17 mouse cellular contexts compared by ENCODE assay signal in the genomic region with DNA sequence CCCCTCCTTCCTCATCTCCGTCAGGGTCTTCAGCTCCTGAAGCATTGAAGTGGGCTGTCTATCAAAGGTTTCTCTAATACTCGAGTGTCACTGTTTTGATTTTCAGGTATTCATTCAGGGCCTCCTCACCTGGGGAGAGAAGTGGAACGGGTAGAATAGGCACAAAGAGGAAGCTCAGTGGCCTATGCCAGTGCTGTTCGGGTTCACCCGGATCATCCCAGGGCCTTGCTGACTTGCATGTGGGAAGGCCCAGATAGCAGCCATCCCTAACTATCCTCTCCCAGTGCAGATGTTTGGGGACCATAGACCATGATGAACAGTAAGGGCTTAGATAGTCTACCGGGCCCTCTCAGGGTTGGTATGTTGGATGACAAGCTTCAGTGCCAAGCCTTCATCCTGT.
"Had no signal": no experiment of that assay in that cellular context is flagged by ENCODE, and none has a peak within 500 bp of the region (broad histone marks: within the 10 kb centered on the region; RNA-seq: fewer than 3 reads in every experiment).

No protein-coding gene starts in this region.

- H3K27ac ChIP-seq: neural tube, embryonic 12.5 days; neural tube, embryonic 13.5 days; neural tube, embryonic 15.5 days; stomach, embryonic 15.5 days; stomach, postnatal 0 days had no signal

- H3K4me1 ChIP-seq: neural tube, embryonic 12.5 days; neural tube, embryonic 13.5 days; neural tube, embryonic 15.5 days; stomach, embryonic 15.5 days had no signal

- H3K4me3 ChIP-seq: neural tube, embryonic 12.5 days; neural tube, embryonic 13.5 days; neural tube, embryonic 15.5 days; stomach, embryonic 15.5 days had no signal

- H3K36me3 ChIP-seq: stomach, embryonic 15.5 days had no signal

- DNase-seq: retina, postnatal 1 day; right cerebral cortex, adult 18-20 months; right cerebral cortex, postnatal 14 days; right cerebral cortex, postnatal 25 days; right cerebral cortex, postnatal 4 days; spleen, adult 18-20 months; thymus, adult 18-20 months; thymus, adult 2 months; thymus, postnatal 14 days; thymus, postnatal 25 days; thymus, postnatal 36 days; thymus, postnatal 4 days had no signal

- H3K27me3 ChIP-seq: neural tube, embryonic 12.5 days; neural tube, embryonic 13.5 days; neural tube, embryonic 15.5 days; stomach, embryonic 15.5 days had no signal

- H3K9me3 ChIP-seq: neural tube, embryonic 12.5 days; neural tube, embryonic 13.5 days; neural tube, embryonic 15.5 days; stomach, embryonic 15.5 days had no signal
